Mouse (Mus musculus) cerebellum, adult 18-20 months (tissue): ENCODE measurements around the gene Kctd3.

Experiments
- DNase-seq, 2 experiments: peaks; one replicate each; pipeline ENCODE4 v3.0.0; 2021

Gene Kctd3

DNA sequence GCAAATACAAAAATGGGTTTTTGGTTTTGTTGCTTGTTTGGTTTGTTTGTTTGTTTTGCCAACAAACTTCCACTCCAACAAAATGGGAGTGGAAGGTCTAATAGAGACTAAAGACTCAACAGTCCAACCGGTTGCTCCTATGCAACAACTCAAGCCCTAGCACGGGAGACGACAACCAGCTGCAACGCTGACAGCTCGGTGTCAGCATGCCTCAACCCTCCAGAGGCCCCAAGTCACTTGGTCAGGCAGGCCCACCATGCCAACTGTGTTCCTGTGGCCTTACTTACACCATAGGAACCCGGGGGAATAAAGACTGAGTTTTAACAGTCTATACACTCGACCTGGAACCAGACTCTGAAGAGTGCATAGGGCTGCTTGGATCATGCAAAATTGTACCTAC is 815 bp downstream of the Kctd3 start:
- peak in 1 of 2 experiments; percentile 20 for DNase-seq

DNA sequence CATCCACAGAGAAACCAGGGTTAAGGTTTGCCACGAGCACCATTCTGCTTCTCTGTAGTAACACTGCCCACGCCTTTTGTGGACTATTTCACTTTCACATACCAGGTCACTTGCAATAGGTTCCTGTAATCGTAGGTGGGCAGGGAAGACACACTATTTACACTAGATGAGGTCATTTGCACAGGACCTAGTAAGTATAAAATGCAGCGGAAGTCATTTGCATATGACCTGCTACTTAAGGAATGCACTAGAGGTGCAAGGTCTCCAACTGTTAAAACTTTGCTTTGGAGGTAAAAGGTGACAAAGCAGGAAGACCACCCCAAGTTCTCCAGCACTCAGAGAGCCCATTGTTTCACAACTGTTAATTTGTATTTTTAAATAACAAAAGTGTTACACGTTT is 1.4 kb downstream of the Kctd3 start:
- no peak for DNase-seq

DNA sequence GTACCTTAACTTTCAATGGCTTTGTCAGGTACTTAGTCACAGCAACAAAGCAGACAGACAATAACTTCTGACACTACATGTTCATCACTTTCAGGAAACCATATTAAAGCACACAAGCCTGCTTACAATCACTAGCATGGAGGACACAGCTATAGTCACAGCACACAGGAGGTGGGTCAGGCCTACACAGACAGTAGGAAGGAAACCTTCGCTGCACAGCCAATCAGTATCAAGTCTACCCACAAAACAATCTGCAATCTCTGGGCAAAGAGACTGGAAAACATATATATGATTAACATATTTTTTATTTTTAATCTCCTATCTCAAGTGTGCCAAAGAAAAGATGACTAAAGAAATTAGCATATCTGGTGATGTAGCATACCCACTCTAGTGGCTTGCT is 2.9 kb downstream of the Kctd3 start:
- DNase-seq, result no peak

DNA sequence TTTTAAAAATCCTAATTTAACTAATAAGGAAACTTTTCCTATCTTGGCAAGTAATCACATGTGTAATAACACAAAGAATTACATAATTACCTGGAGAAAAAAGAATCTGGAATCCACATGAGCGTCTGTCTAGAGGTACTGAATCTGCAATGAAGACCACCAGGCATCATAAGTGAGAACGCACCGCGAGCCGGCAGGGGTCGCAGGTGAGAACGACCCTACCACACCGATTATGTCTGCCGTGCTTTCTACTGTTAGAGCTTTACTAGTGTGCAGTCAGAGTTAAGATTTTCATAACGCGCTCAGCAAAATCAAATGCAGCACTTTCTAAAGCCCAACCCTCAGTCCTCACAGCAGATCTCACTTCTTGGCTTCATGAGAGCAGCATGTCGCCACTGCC is 5.8 kb downstream of the Kctd3 start:
- DNase-seq, result no peak

DNA sequence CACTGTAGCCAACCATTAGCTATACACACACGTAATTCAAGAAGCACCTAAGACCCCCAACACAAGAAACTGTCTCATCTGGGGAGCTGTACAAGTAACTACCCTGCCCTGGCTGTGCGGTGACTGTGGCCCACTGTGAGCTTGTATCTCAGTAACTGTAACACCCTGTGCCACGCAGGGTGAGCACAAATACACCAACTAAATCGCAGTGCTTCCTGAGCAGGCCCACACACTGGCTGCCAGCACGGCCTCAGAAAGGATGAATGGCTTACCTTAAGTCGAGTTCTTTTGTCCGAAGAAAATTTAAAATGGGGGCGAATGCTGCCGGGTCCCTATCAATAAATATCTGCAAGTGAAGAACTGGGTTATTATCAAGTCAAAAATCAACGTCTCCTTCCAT is 7.7 kb downstream of the Kctd3 start:
- no peak for DNase-seq

DNA sequence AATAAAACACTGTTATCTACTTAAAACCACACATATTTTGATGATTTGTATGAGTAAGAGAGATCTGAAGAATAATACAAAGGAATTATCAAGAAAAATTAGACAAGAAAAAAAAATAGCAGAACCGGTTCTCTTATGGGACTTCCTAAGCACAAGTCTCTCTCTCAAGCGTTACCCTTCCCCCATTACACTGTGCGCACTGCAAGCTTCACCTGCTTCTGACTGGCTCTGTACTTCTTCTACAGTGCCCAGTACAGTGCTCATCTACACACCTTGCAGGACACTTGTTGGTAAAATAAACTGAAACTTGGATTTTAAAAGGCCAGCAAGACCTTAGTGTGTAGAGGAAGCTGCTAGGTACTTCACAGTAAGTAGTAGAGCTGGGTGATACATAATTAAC is 9.7 kb downstream of the Kctd3 start:
- DNase-seq, result no peak

DNA sequence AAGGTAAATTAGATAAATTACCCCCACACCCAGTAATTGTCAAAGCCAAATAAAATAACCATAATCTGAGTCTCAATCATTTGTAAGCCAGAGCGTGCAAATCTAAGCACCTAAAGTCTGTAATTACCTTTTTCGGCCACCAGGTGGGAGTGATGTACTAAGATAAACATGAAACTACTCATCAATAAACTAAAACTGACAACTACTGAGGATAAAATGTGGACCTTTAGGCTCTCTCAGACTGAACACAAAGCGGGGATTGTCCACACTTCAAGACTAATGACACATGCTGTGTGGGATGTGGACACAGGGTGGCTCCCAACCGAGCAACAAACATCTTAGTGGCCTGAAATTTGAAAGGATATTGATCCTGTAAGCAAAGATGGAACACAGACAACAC is 14.4 kb downstream of the Kctd3 start:
- DNase-seq, result peak; percentile 40 to 48

DNA sequence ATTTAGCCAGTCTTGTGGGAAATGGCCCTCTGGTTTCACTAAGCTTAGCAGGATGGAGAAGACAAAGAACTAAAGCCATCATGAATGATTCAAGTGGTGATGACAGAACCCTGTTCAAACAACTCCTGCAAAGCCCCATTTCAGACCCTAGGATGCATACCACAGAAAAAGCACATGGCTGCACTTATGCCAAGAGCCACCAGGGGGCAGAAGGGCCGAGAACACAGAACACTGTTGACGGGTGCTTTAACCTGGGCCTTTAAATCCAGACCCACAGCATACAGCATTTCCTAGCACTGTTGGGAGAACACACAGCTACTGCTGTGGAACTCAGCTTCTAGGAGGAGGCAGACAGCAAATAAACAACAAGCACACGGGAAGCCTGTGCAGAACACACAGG is 27.6 kb downstream of the Kctd3 start:
- DNase-seq, result peak; percentile 55 to 60

DNA sequence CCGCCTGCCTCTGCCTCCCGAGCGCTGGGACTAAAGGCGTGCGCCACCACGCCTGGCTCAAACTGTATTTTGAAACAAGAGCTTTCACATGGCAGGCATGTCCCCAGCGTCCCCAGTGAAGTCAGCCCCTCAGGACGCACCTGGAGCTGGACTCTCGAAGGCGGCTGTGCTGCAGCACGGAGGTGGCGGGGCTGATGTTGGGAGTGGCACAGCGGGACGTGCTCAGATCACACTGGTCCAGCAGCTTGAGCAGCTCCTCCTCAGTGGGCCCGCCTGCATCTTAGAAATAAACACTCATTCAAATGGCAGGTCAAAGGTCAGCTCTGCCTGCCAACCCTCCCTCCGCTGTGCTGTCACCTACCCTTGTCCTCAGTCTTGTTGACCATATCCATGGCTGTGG is 33.7 kb downstream of the Kctd3 start:
- DNase-seq, result no peak

DNA sequence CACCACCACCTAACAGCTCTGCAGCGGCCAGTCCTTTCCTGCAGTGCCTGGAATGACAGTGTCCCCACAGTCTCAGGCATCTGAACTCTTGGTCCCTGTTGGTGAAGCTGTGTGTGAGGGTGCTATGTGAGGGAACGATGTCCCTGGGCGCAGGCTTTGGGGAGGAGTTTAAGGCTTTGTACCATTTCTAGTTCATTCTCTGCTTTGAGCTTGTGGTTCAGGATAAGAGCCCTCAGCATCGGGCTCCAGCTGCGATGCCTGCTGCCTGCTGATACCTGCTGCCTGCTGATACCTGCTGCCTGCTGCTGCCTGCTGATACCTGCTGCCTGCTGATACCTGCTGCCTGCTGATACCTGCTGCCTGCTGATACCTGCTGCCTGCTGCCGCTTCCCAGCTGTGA is 34.6 kb downstream of the Kctd3 start:
- no peak for DNase-seq

DNA sequence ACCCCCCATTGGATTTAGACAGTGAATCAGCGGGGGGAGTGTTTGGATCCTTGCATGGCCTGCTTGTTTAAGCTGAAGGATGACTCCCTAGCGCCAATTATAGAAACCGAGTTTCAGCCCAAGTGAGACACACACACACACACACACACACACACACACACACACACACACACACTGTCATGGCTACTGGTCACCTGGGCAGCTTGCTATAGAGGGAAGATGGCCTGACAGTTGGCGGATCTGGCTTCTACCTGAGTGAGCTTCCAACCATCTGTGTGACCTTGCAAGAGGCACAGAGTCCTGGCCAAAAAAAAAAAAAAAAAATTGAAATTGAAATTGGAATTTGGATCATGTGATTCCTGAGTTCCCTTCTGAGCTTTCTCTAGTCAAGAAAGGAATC is 55.1 kb downstream of the Kctd3 start:
- peak in 1 of 2 experiments; percentile 5 for DNase-seq

DNA sequence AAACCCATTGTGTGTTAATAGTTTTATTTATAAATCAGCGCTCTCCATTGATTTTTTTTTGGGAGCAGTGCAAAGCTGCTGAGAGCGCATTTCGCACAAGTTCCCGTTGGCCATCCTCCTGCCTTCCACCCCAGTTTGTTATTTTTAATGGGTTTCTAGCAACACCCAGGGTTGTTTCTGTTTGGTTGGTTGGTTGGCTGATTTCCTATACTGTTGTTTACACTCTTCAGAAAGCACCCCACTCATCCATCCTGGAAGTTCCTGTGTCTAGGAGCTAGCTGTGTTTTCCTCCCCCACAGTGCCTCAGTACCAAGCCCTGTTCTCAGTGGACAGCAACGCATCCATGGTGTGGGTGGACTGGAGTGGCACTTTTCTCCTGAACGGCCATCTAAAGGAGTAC is 56.5 kb downstream of the Kctd3 start:
- no peak for DNase-seq

DNA sequence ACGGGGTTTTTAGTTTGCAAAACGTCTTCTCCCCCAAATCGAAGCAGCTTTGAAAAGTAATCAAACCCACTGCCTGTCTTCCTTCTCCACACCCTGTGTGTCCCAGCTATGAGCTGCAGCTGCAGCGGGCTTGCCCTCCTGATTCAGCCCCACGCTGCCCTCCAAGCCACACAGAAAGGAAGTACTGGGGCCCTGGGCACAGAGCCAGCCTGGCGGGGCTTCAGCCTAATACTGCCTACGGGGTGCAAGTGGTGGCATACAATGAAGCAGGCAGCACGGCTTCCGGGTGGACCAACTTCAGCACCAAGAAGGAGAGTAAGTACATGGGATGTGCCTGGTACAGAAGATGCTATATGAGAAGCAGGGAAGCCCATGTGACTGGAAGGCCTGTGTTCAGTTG is 59.4 kb downstream of the Kctd3 start:
- no peak for DNase-seq

DNA sequence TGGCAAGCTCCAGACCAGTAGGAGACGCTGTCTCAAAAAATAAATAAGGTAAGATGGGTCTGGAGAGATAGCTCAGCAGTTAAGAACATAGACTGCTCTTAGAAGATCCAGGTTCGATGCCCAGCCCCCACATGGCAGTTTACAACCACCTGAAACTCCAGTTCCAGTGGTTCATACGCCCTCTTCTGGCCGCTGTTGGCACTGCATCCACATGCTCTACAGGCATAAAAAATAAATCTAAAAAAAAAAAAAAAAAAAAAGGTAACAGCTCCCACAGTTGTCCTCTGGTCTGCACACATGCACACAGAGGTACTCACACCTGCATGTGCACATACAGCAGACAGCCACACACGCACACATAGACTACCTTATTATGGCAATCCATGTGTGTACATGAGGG is 59.8 kb downstream of the Kctd3 start:
- DNase-seq, result peak; percentile 4 to 12

DNA sequence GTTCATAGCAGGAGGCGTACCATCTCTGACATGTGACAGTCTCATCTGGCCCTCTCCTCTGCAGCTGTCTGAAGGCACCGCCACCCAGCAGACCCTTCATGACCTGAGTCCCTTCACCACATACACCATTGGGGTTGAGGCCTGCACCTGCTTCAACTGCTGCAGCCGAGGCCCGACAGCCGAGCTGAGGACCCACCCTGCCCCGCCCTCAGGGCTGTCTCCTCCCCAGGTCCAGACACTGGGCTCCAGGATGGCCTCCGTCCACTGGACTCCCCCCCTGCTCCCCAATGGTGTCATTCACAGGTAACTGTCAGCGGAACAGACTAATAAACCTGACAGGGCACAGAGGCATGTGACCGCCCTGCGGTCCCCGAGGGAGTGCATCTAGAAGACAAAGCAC is 60.8 kb downstream of the Kctd3 start:
- DNase-seq, result no peak

DNA sequence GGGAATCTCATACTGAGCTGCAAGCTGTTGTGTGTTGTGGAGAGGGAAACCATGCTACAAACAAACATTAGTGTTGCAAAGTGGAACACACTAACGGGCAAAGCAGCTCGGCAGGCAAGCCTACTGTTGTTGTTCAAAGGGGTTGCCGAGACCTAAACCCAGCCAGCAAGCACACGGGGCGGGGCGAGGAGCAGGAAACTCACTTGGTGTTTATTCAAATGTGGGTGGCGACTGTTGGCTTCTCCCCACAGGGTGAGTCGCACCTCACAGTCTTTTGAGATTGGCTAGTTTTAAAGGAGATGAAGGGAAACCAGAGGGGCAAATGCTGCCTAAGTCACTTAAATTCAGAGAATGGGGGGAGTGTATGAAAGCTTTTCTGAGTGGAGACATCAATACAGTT is 62.3 kb downstream of the Kctd3 start:
- no peak for DNase-seq

DNA sequence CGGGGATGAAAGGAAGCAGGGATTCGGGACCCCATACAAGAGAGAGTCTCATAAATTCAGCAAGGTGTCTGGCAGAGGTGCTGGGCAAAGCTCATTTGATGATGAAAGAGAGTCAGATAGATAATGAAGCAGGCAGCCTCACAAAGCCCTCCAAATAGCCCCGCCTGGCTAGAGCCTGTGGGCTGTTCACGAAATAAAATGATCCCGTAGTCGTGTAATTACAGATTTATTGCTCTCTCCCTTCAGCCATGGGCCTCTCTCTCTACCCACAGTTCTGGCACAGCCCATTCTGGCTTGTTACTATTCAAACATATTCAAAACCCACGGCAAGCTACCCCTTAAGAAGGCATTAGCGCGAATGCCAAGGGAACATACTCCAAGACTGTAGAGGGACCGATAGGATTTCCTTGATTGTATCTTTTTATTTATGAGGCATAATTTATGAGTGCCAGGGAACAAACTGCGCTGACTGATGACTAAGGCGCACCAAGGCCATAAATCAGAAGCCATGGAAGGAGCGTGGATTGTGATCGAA is 70.3 kb downstream of the Kctd3 start:
- DNase-seq, result no peak
